Mouse (Mus musculus) cerebellum, adult 11 months (tissue): Measurements from ENCODE around the gene Svs6.
"Not testable (repeated sequence)": the region's sequence is repeated elsewhere in the genome, so short reads cannot be mapped to it uniquely, and the experiment has no call there.

Source experiments
- DNase-seq: peaks from one replicate; pipeline ENCODE4 v3.0.0; 2022

Gene Svs6

GRCm38 (mm10) chr2:164316451-164316850 lies at the start of gene Svs6:
Gene Svs6 (plus strand): TSS chr2:164316751.
- DNase-seq: not testable (repeated sequence)

GRCm38 (mm10) chr2:164278359-164278758 lies 38.2 kb upstream of the Svs6 start, which contains the start of gene Svs4:
Gene Svs4 (minus strand): TSS chr2:164278459.
- DNase-seq: no peak

- DNase-seq: not testable (repeated sequence)
Measured at GRCm38 (mm10) chr2:164288968-164289367, 27.6 kb upstream of the Svs6 start, which contains the start of gene Svs3a. Gene Svs3a (plus strand): TSS chr2:164289268.

- no peak for DNase-seq
Measured at GRCm38 (mm10) chr2:164312599-164312998, 4.0 kb upstream of the Svs6 start.

- not testable (repeated sequence) for DNase-seq
Measured at GRCm38 (mm10) chr2:164315460-164315859, 1.1 kb upstream of the Svs6 start.

- DNase-seq: no peak
Measured at GRCm38 (mm10) chr2:164320983-164321382, 4.4 kb downstream of the Svs6 start.

GRCm38 (mm10) chr2:164332440-164332839 lies 15.9 kb downstream of the Svs6 start, which contains the start of gene Svs5:
Gene Svs5 (plus strand): TSS chr2:164332740.
- DNase-seq: not testable (repeated sequence)

GRCm38 (mm10) chr2:164343732-164344131 lies 27.2 kb downstream of the Svs6 start:
- not testable (repeated sequence) for DNase-seq

GRCm38 (mm10) chr2:164347697-164348096 lies 31.1 kb downstream of the Svs6 start:
- DNase-seq: not testable (repeated sequence)

- DNase-seq: no peak
Measured at GRCm38 (mm10) chr2:164348980-164349379, 32.4 kb downstream of the Svs6 start.

GRCm38 (mm10) chr2:164352697-164353096 lies 36.1 kb downstream of the Svs6 start:
- DNase-seq: no peak

GRCm38 (mm10) chr2:164353356-164353755 lies 36.8 kb downstream of the Svs6 start:
- DNase-seq: no peak

GRCm38 (mm10) chr2:164356177-164356967 lies 39.8 kb downstream of the Svs6 start:
- DNase-seq: no peak

- DNase-seq: no peak
Measured at GRCm38 (mm10) chr2:164358373-164358772, 41.8 kb downstream of the Svs6 start.

- DNase-seq: no peak
Measured at GRCm38 (mm10) chr2:164359031-164359430, 42.5 kb downstream of the Svs6 start.

GRCm38 (mm10) chr2:164359668-164360067 lies 43.1 kb downstream of the Svs6 start:
- no peak for DNase-seq

GRCm38 (mm10) chr2:164360974-164361657 lies 44.6 kb downstream of the Svs6 start:
- no peak for DNase-seq

GRCm38 (mm10) chr2:164366947-164367346 lies 50.4 kb downstream of the Svs6 start:
- no peak for DNase-seq
